Mouse (Mus musculus) gastrocnemius, postnatal 4 days (tissue): ENCODE results near the gene 4930590J08Rik. TPM values are rescaled to one million over a fixed set of nuclear protein-coding genes. Genes with fewer than 3 reads are reported as not detected.
A peak's percentile ranks its signal among the peaks of the same experiment; 100 is the strongest.
"Not testable (repeated sequence)": the region's sequence is repeated elsewhere in the genome, so short reads cannot be mapped to it uniquely, and the experiment has no call there.

Source experiments
- DNase-seq, 2 experiments: peaks; one replicate each; pipeline ENCODE4 v3.0.0; 2021 to 2022; ENCODE audit warnings: low spot score in 2 of 2, mixed read lengths in 2 of 2
- long read RNA-seq, 2 experiments: library from polyadenylated mRNA; stranded (forward); transcript quantifications; one replicate each; pipeline ENCODE4 v2.0.0; 2021
- total RNA-seq, 2 experiments: library from RNA; stranded (reverse); gene quantifications; 2 replicates each; pipeline ENCODE4 v1.2.3; 2021

4930590J08Rik gene
- 1 to 10 TPM; 1.1 to 1.6 TPM for total RNA-seq
- long read RNA-seq, experiment 1 = 0 reads
- long read RNA-seq, experiment 2 = 0 reads

DNA sequence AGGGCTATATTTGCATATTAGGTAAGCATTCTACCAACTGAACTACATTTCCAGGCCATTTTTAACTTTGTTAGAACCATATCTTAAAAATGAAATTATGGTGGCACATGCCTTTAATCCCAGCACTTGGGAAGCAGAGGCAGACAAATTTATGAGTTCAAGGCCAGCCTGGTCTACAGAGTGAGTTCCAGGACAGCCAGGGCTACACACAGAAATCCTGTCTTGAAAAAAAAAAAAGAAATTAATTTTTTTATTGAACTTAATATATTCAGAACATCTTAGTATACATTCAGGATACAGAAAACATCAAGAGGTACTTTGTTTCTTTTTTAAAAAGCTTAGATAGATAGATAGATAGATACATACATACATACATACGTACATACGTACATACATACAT is at the start of gene 4930590J08Rik:
4930590J08Rik (plus strand) TSS at position 301 of the 400 bp plus-strand sequence.
- not testable (repeated sequence) for DNase-seq

DNA sequence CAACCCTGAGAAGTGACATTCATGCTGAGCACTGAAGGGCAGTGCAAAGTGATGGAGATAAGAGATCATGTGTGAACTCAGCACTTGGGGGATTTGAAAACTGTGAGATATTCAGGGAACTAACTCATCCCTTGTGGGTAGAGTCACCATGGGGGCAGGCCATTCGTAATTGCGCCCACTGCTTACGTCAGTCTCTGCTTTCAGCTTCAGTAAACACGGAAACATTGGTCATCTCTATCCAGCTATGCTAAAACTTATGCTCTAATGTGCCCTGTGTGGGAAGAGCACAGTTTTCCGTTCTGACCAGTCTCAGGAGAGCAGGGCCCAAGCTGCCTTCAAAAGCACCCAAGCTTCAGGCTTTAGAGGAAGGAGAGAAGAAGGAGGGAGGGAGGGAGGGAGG is 44.3 kb upstream of the 4930590J08Rik start:
- DNase-seq = no peak

DNA sequence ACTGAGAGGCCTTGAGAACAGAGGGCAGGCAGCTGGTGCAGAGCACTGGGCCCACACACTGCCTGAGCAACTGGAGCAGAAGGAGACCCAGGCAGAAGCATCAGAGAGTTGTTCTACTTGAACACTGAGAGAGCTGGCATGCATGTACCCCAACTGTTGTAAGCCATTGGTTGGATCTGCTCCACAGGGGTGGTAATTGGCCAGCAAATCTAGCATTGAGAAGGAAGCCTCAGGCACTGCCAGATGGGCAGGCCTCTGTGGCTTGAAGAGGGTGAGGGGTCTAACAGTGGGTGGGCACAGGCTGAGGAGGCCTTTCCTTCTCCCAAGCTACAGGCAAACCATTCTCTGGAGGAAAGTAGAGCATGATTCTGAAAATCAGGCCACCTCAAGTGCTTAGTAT is 39.8 kb upstream of the 4930590J08Rik start:
- no peak for DNase-seq

DNA sequence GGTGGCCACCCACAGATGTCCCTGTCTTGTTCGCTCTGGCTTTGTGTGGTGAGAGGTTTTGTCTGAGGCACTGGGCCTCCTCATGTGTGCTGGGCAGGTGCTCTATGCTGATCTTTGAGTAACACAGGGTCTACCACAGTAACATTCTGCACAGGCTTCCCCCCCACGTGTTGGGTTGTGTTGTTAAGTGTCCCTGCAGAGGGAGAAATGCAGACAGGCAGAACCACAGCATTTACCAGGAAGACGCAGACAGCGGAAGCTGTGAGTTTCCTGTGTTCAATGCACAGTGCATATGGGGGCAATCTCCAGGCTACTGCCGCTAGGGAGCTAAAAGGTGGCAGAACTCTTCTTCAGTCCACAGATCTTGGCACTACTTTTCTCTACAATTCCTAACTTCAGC is 38.0 kb upstream of the 4930590J08Rik start:
- DNase-seq = no peak

DNA sequence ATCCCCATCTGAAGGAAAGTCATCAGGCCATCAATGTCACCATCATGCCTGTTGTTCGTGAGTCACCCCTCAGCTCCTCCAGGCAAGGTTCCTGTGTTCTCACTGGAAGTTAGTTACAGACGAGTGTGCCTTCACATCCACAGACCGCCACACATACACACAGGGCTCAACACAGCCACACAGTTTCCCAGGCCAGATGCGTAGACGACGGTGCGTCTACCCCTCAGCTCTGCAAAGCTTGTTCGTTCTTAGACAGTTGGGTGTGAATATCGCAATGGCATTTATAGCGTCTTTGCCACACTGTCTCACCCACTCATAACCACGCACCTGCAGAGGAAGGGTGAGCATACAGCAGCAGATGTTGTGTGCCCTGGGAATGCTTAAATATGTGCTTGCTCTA is 37.0 kb upstream of the 4930590J08Rik start:
- no peak for DNase-seq

DNA sequence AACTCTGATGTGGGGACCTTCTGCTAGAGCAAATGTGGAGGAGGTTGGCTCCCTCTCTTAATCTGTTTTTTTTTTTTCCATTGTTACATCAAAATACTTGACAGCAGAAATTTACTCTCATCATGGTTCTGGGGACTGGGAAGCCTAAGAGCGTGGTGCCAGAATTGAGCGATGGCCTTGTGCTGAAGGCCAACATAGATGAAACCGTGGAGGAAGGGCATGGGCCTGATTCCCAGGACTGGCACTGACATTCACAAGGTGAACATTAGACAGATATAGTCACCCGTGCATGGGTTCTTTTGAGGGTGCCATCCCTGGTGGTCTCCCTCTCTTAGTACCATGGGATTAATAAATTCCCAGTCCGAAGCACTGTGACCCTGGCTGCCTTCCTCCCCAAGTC is 34.5 kb upstream of the 4930590J08Rik start:
- DNase-seq = no peak

DNA sequence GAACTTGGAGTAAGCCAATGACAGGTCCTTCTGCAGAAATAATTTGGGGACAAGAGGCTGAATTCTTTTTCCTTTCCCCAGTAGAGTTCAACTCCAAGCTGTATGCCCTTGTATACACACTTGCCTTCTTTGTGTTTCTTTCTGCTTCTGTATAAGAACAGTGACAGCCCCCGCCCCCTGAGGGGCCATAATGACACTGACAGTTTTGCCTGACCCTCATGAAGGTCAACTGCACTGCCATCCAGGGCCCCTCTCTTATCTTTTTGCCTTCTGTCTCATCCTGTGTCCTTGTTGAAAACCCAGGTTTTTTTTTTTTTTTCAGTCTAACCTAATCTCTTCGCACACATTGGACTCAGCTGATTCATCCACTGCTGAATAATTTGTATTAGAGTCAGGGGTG is 29.8 kb upstream of the 4930590J08Rik start:
- DNase-seq = no peak

DNA sequence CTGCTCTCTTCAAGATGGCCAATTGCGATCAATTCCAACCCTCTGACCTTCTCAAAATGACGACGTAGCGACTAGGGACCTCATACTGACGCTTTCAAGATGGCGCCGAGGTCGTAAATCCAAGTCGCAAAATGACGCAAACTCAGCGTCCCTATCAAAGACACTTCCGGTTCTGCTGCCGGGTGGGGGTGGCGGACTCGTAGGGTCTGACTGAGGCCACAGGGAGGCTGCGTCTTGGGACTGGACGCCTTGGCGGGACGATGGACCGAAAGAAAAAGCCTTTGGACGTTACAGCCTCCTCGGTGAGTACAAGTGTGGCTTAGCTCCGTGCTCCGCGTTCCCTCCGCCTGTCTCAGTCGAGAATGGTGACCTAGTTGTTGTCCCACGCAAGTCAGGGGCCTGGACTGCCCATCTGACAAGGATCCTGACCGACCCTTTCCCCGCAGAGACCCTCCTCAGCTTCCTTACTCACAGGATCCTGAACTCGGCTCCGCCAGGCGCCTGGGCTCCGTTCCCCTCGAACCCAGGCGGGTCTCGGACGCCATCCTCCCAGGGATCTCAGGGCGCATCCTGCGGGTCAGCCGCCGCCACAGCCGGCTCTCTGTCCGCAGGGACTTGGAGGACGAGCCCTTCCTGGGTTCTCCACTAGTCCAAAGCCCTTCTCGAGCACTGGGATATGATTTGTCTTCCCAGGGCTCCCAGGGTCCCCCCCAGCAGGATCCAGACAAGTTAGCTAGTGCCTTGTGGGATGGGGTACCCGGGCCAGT is 24.5 kb upstream of the 4930590J08Rik start, which contains the start of gene Ccdc174:
Ccdc174 (plus strand) TSS at position 169 of the 767 bp plus-strand sequence.
- peak; percentile 65 to 88 for DNase-seq

DNA sequence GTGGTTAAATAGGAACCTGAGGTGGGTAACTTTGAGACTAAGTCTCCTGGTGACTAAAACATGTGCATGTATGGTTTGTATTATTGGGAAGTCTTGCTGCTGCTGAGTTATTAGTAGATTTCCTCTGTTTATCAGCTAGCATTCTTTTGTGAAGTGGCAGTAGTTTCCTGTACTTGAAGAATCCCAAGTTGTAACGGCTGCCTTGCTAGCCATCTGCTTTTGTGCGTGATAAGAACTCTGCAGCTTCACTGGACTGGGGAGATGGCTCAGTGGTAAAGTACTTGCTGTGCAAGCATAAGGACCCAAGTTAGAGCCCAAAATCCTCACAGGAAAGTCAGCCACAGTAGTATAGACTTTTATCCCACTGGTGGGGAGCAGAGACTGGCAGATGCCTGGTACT is 18.8 kb upstream of the 4930590J08Rik start:
- no peak for DNase-seq

DNA sequence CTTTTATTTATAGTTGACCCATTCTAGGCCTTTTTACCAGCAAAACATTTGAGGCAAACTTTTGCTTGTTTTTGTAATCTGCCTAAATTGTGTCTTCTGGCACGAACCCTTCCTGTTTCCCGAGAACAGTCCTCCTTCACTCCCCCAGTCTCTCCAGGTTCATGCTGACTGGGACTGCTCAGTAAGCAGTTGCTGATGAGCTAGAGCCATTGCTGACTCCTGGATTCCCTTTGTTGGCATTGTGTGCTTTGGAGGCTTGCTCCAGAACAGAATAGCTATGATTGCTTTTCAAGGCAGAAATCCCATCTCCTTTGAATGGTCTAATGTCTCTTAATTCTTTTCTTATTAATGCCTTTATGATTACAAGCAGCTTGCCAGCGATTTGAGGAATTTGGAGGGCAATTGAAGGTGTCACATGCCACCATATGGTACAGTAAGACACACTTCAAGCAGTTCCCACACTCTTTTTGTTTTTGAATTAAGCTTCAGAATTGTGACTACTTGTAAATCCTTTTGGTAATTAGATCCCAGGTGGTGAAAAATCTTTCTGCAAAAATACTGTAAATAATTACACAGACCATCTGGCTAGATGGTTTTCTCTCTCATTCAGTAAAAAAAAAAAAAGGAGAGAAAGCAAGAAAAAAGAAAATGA is 13.2 kb upstream of the 4930590J08Rik start:
- DNase-seq = no peak

DNA sequence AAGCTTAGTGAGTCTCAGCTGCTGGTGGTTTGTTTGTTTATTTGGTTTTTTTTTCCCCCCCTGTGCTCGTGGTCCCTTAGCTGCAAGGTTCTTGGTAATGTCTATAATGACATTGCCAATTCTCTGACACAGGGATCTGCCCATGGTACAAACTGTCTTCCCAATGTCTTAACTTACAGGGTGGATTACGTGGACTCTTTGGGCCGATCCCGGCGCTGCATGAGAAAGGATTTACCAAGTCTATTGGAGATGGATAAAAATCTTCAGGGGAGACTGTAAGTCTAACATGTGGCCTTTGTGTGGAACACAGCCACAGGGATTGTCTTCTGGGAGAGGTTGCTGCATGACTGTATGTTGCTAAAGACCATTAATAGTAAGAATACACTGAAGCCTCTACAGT is 12.0 kb upstream of the 4930590J08Rik start:
- DNase-seq = no peak

DNA sequence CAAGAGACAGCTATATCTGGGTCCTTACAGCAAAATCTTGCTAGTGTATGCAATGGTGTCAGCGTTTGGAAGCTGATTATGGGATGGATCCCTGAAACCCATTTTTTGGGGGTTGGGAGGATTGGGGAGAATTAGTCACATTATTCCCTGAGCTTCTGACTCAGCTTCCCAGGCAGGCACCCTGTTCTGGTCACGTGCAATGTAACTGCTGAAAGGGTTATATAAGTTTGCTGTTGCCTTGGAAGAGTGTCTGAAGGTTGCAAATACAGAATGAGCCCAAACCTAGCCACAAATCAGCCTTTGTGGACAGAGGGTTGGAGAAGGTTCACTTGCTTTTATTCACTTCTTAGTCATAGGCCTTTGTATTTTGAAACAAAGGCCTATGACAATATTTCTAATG is 10.8 kb upstream of the 4930590J08Rik start:
- DNase-seq = no peak

DNA sequence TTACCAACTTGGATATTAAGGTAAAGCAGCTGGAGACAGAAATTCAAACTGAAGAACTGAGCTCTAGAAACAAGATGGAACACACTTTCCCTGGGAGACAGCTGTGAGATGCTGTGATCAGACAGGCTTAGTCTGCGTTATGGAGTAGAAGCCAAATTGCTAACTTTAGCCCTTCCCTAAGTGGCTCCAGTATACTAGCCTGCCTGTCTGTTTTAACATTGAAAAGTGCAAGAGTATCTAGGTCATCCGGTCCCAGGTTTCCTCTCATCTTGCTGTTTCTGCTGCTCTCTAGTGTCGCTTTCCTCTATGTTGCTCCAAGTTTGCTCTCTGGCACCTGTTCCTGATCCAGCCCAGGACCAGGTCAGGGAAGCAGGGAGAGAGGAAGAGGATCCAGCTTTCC is 5.8 kb upstream of the 4930590J08Rik start:
- DNase-seq = no peak

DNA sequence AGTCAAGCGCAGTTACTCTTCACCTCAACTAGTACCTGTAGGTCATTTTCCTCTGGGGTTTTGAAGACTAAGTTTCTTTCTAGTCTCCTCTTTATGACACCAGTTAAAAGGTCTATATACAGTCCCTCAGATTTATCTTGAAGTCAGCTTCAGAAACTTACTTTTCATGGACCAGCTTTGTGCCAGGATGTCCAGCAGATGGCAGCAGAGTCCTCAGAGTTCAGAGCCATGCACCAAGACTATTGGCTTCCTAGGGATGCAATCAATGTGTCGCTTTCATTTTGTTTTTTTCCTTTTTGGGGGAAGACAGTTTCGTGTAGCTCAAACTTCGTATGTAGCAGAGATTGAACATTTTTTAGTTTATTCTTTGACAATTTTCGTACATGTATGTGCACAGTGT is 1.1 kb upstream of the 4930590J08Rik start:
- peak; percentile 44 to 74 for DNase-seq

DNA sequence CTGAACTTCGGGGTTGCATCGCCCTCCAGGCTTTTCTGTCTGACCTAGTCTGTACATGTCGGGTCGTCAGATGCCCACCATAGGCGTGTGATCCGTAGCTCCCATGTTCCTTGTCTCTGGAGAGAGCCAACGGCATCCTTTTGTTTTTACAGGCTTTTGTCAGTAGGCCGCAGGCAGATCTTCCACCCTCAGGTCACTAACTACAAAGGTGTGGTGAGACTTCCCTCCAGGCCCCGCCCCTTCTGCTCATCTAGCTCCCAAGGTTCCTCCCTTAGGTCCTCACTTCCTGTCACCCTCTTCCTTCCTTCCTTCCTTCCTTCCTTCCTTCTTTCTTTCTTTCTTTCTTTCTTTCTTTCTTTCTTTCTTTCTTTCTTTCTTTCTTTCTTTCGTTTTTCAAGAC is 11.4 kb downstream of the 4930590J08Rik start:
- DNase-seq = no peak

DNA sequence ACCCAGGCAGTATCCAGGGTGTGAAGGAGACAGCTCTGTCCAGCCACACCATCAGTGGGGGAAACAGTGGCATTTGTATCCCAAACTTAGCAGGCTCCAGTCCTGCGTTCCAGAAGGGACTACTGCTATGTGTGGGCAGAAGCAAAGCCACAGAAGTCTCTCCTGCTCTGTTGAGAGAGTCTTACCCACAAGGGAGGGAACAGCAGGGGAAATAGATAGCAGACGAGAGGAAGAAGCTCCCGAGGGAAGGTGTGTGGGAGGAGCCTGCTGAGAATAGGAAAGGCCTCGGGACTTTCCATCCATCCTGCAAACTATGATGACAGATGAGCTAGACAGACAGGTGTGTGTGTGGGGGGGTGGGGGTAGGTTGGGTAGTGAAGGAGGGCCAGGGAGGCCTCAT is 14.7 kb downstream of the 4930590J08Rik start:
- no peak for DNase-seq

DNA sequence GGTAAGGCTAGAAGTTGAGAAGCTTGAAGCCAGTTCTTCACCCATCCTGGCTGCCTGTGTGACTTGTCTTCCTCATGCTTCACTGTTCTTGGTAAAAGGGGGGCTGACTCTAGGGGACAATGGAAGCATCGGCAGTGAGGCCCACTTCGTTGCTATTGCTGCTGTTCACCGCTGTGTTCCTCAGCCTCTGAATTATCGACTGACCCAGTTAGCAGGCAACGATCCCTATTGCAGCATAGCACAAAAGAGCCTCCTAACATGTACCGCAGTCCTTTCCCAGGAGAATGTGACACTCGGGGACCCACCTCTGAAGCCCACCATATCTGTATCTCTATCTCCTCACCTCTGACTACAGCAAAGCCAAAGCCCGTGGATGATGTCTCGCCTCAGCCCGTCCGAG is 15.1 kb downstream of the 4930590J08Rik start:
- no peak for DNase-seq

DNA sequence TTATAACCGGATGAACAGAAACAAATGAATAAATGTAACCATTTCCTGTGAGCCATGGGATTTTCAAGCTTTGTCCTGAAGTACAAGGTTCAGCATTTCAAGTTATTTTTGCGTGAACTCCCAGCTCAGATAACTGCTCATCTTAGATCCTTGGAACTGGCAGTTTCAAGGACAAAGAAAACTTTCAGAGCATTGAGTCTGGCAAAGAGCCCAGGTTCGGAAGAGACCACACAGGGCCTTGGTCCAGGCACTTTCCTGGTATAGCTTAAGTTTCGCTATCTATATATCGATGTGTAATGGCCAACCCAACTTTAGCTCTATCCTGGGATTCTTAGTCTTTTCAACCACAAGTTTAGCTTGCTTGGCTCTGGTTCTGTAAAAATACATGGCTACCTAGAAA is 28.6 kb downstream of the 4930590J08Rik start:
- no peak for DNase-seq

DNA sequence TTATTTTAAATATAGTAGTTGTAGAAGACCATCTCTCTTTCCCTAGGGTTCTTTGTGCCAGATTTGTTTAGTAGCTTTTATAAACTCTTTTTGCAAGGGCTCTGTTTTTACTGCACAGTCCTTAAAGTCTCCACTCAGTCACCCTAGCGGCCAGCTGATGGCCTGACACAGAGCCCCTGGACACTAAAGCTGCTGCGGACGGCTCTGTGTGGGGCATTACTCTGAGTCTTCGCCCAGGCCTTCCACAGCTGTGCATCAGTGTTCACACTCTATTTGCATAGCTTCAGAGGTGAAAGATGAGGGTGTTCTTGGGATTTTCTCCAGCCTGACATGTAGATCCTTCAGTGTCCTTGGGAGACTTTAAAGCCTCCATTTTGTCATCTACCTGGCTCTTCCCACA is 35.9 kb downstream of the 4930590J08Rik start:
- no peak for DNase-seq

DNA sequence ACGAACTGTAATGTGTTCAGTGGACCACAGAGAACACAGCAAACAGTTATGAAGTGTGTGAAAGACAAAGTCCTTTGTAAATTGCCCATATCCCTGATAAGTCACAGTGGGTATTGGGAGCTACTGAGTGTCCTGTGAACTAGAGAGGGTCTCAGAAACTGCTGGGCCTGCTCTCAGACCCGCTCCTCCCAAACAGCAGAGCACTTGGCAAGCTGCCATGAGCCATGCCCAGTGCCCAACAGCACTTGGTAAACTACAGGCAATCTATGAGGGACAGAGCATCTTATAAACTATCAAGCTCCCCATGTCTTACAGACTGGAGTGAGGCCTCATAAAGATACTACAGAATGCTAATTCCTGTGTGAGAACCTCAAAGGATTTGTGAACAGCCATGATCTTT is 45.8 kb downstream of the 4930590J08Rik start:
- no peak for DNase-seq

DNA sequence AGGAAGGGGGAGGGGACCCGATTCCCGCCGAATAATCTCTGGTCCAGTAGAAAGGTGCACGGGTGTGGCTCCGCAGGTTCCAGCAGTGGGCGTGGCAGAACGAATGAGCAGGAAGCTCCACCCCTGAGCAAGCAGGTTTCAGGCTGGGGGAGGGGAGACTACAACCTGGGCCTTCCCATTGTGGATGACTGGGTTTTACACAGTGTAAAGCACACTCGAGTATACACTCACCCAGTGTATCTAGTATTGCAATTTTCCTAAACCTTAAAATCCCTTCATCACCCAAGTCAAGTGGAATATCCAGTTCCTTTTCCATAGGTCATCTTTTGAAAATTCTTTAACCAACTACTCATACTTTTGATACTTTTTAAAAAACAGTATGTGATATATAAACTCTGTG is 55.4 kb downstream of the 4930590J08Rik start:
- DNase-seq = not testable (repeated sequence)

DNA sequence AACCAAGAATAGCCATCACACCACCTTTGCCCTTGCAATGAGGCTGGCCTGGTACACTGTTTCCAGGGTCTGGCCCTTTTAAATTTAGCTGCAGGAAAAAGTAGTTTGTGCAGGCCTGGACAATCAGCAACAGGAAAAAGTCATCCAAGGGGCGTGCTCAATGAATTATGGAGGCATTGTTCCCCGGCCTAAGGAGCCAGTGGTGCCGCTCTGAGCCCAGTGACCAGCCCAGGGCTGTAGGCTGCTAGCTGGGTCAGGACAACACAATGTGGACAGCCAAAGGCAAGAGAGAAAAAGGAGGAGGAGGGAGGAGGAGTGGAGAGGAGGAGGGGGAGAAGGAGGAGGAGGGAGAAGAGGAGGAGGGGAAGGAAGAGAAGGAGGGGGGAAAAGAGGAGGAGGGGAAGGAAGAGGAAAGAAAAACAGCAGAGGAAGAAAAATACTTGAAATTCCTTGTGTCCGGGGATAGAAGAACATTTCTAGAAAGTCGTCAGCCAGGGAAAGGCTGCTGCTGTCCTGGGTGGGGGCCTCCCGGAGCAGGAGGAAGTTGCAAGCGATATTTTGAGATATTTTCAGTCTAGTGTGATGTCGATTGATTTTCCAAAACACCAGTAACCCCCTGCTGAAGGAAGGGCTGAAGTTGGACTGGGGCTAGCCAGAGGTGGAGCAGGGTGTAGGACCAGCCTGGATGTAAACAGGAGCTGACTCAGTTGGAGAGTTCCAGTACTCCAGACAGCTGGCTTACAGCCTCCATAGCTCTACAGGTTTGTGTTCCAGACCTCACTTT is 57.6 kb downstream of the 4930590J08Rik start:
- no peak for DNase-seq
